Mouse (Mus musculus): ENCODE results near the gene Dtnbp1. TPM values are rescaled to one million over a fixed set of nuclear protein-coding genes. Genes with fewer than 3 reads are reported as not detected.

Gene Dtnbp1
- polyA plus RNA-seq, 1 experiment from 2014 or later: 42.3 TPM

GRCm38 (mm10) chr13:44926311-44926710 is 75.6 kb downstream of the Dtnbp1 start:
- no peak overlapping the region for H3K4me3 ChIP-seq (ENCODE audit: low read depth, low read length)
- DNase-seq (ENCODE audit: low spot score): no peak
- H3K36me3 ChIP-seq (ENCODE audit: control insufficient read depth, insufficient read depth, low read length): peaks cover 28% of the 10 kb centered on the region
- no peak overlapping the region; the same call in 1 of the 2 replicates for H3K27ac ChIP-seq (ENCODE audit: low read depth, low read length)
- H3K4me2 ChIP-seq: no peak overlapping the region
- no peak for ATAC-seq (replicated peaks; ENCODE audit: low FRiP score)
- 70% methylated on average over 2 of the region's 2 CpGs for WGBS
- H3K9ac ChIP-seq (ENCODE audit: low read depth, low read length): no peak overlapping the region
- H3K4me1 ChIP-seq (replicated peaks; ENCODE audit: control insufficient read depth, insufficient read depth, low read length): no peaks in the 10 kb centered on the region
- H3K9me3 ChIP-seq (ENCODE audit: control insufficient read depth, low read length): no peaks in the 10 kb centered on the region
- H3K27me3 ChIP-seq (replicated peaks; ENCODE audit: control insufficient read depth, insufficient read depth, low read length): no peaks in the 10 kb centered on the region

- DNase-seq (ENCODE audit: low spot score) (no peak), ATAC-seq (replicated peaks; ENCODE audit: low FRiP score) (no peak)
- Histone ChIP-seq H3K9ac (ENCODE audit: low read depth, low read length) (no peak overlapping the region), H3K27me3 (replicated peaks; ENCODE audit: control insufficient read depth, insufficient read depth, low read length) (no peaks in the 10 kb centered on the region), H3K36me3 (ENCODE audit: control insufficient read depth, insufficient read depth, low read length) (peaks cover 32% of the 10 kb centered on the region), H3K9me3 (ENCODE audit: control insufficient read depth, low read length) (no peaks in the 10 kb centered on the region), H3K27ac (ENCODE audit: low read depth, low read length) (no peak overlapping the region), H3K4me2 (no peak overlapping the region), H3K4me3 (ENCODE audit: low read depth, low read length) (no peak overlapping the region), H3K4me1 (replicated peaks; ENCODE audit: control insufficient read depth, insufficient read depth, low read length) (no peaks in the 10 kb centered on the region)
- 92% methylated on average over 2 of the region's 2 CpGs for WGBS
These were observed 76.8 kb downstream of the Dtnbp1 start for GRCm38 (mm10) chr13:44925173-44925572.

GRCm38 (mm10) chr13:44924042-44924441 is 77.9 kb downstream of the Dtnbp1 start:
- Histone ChIP-seq H3K4me2 (no peak overlapping the region), H3K4me3 (ENCODE audit: low read depth, low read length) (no peak overlapping the region), H3K36me3 (ENCODE audit: control insufficient read depth, insufficient read depth, low read length) (peaks cover 32% of the 10 kb centered on the region), H3K4me1 (replicated peaks; ENCODE audit: control insufficient read depth, insufficient read depth, low read length) (no peaks in the 10 kb centered on the region), H3K9ac (ENCODE audit: low read depth, low read length) (no peak overlapping the region), H3K27ac (ENCODE audit: low read depth, low read length) (no peak overlapping the region), H3K27me3 (replicated peaks; ENCODE audit: control insufficient read depth, insufficient read depth, low read length) (no peaks in the 10 kb centered on the region), H3K9me3 (ENCODE audit: control insufficient read depth, low read length) (no peaks in the 10 kb centered on the region)
- DNase-seq (ENCODE audit: low spot score): no peak
- 92% methylated on average over 3 of the region's 3 CpGs for WGBS
- ATAC-seq (replicated peaks; ENCODE audit: low FRiP score): no peak

- Histone ChIP-seq H3K4me3 (ENCODE audit: low read depth, low read length) (no peak overlapping the region), H3K27ac (ENCODE audit: low read depth, low read length) (no peak overlapping the region), H3K4me1 (replicated peaks; ENCODE audit: control insufficient read depth, insufficient read depth, low read length) (no peaks in the 10 kb centered on the region), H3K36me3 (ENCODE audit: control insufficient read depth, insufficient read depth, low read length) (peaks cover 47% of the 10 kb centered on the region), H3K27me3 (replicated peaks; ENCODE audit: control insufficient read depth, insufficient read depth, low read length) (no peaks in the 10 kb centered on the region), H3K9me3 (ENCODE audit: control insufficient read depth, low read length) (no peaks in the 10 kb centered on the region), H3K4me2 (no peak overlapping the region), H3K9ac (ENCODE audit: low read depth, low read length) (no peak overlapping the region)
- DNase-seq (ENCODE audit: low spot score): no peak
- WGBS: 93% methylated on average over 5 of the region's 5 CpGs
- no peak for ATAC-seq (replicated peaks; ENCODE audit: low FRiP score)
These were observed 80.2 kb downstream of the Dtnbp1 start for GRCm38 (mm10) chr13:44921721-44922120.

GRCm38 (mm10) chr13:44921095-44921494 is 80.9 kb downstream of the Dtnbp1 start:
- no peaks in the 10 kb centered on the region for H3K4me1 ChIP-seq (replicated peaks; ENCODE audit: control insufficient read depth, insufficient read depth, low read length)
- DNase-seq (ENCODE audit: low spot score) (no peak), ATAC-seq (replicated peaks; ENCODE audit: low FRiP score) (no peak)
- H3K4me2 ChIP-seq: no peak overlapping the region
- WGBS: 85% methylated on average over 10 of the region's 10 CpGs
- H3K27ac ChIP-seq (ENCODE audit: low read depth, low read length): no peak overlapping the region
- no peak overlapping the region for H3K9ac ChIP-seq (ENCODE audit: low read depth, low read length)
- H3K36me3 ChIP-seq (ENCODE audit: control insufficient read depth, insufficient read depth, low read length): peaks cover 51% of the 10 kb centered on the region
- H3K9me3 ChIP-seq (ENCODE audit: control insufficient read depth, low read length): no peaks in the 10 kb centered on the region
- no peaks in the 10 kb centered on the region for H3K27me3 ChIP-seq (replicated peaks; ENCODE audit: control insufficient read depth, insufficient read depth, low read length)
- H3K4me3 ChIP-seq (ENCODE audit: low read depth, low read length): no peak overlapping the region

GRCm38 (mm10) chr13:44918269-44918668 is 83.7 kb downstream of the Dtnbp1 start:
- peaks cover 46% of the 10 kb centered on the region for H3K36me3 ChIP-seq (ENCODE audit: control insufficient read depth, insufficient read depth, low read length)
- DNase-seq (ENCODE audit: low spot score): no peak
- no peak overlapping the region for H3K4me2 ChIP-seq
- no peak overlapping the region for H3K27ac ChIP-seq (ENCODE audit: low read depth, low read length)
- H3K9ac ChIP-seq (ENCODE audit: low read depth, low read length): no peak overlapping the region
- WGBS: 92% methylated on average over 2 of the region's 2 CpGs
- no peaks in the 10 kb centered on the region for H3K27me3 ChIP-seq (replicated peaks; ENCODE audit: control insufficient read depth, insufficient read depth, low read length)
- H3K4me3 ChIP-seq (ENCODE audit: low read depth, low read length): no peak overlapping the region
- H3K9me3 ChIP-seq (ENCODE audit: control insufficient read depth, low read length): no peaks in the 10 kb centered on the region
- no peak for ATAC-seq (replicated peaks; ENCODE audit: low FRiP score)
- peaks cover 8% of the 10 kb centered on the region; the same call in 1 of the 2 replicates for H3K4me1 ChIP-seq (replicated peaks; ENCODE audit: control insufficient read depth, insufficient read depth, low read length)

GRCm38 (mm10) chr13:44917202-44917601 is 84.7 kb downstream of the Dtnbp1 start:
- Histone ChIP-seq H3K36me3 (ENCODE audit: control insufficient read depth, insufficient read depth, low read length) (peaks cover 40% of the 10 kb centered on the region), H3K4me3 (ENCODE audit: low read depth, low read length) (no peak overlapping the region), H3K27ac (ENCODE audit: low read depth, low read length) (no peak overlapping the region), H3K27me3 (replicated peaks; ENCODE audit: control insufficient read depth, insufficient read depth, low read length) (no peaks in the 10 kb centered on the region), H3K4me2 (no peak overlapping the region), H3K4me1 (replicated peaks; ENCODE audit: control insufficient read depth, insufficient read depth, low read length) (peaks cover 8% of the 10 kb centered on the region; the same call in 1 of the 2 replicates), H3K9ac (ENCODE audit: low read depth, low read length) (no peak overlapping the region), H3K9me3 (ENCODE audit: control insufficient read depth, low read length) (no peaks in the 10 kb centered on the region)
- DNase-seq (ENCODE audit: low spot score): no peak
- ATAC-seq (replicated peaks; ENCODE audit: low FRiP score): no peak
- 87% methylated on average over 4 of the region's 4 CpGs for WGBS

GRCm38 (mm10) chr13:44915945-44916344 is 86.0 kb downstream of the Dtnbp1 start:
- Histone ChIP-seq H3K9me3 (ENCODE audit: control insufficient read depth, low read length) (no peaks in the 10 kb centered on the region), H3K4me1 (replicated peaks; ENCODE audit: control insufficient read depth, insufficient read depth, low read length) (peaks cover 8% of the 10 kb centered on the region; the same call in 1 of the 2 replicates), H3K36me3 (ENCODE audit: control insufficient read depth, insufficient read depth, low read length) (peaks cover 30% of the 10 kb centered on the region), H3K27ac (ENCODE audit: low read depth, low read length) (no peak overlapping the region), H3K9ac (ENCODE audit: low read depth, low read length) (no peak overlapping the region), H3K4me3 (ENCODE audit: low read depth, low read length) (no peak overlapping the region), H3K4me2 (no peak overlapping the region), H3K27me3 (replicated peaks; ENCODE audit: control insufficient read depth, insufficient read depth, low read length) (no peaks in the 10 kb centered on the region)
- DNase-seq (ENCODE audit: low spot score) (no peak), ATAC-seq (replicated peaks; ENCODE audit: low FRiP score) (no peak)
- WGBS: 78% methylated on average over 4 of the region's 4 CpGs

GRCm38 (mm10) chr13:44915382-44915781 is 86.6 kb downstream of the Dtnbp1 start:
- DNase-seq (ENCODE audit: low spot score) (no peak), ATAC-seq (replicated peaks; ENCODE audit: low FRiP score) (peak; percentile 68)
- H3K4me3 ChIP-seq (ENCODE audit: low read depth, low read length): no peak overlapping the region
- no peak overlapping the region for H3K9ac ChIP-seq (ENCODE audit: low read depth, low read length)
- H3K4me1 ChIP-seq (replicated peaks; ENCODE audit: control insufficient read depth, insufficient read depth, low read length): peaks cover 8% of the 10 kb centered on the region; the same call in 1 of the 2 replicates
- H3K4me2 ChIP-seq: 0 out of 2 replicates have a peak overlapping the region, but pooled peaks have one; percentile 15
- H3K36me3 ChIP-seq (ENCODE audit: control insufficient read depth, insufficient read depth, low read length): peaks cover 29% of the 10 kb centered on the region
- no peaks in the 10 kb centered on the region for H3K27me3 ChIP-seq (replicated peaks; ENCODE audit: control insufficient read depth, insufficient read depth, low read length)
- WGBS: 52% methylated on average over 5 of the region's 5 CpGs
- H3K27ac ChIP-seq (ENCODE audit: low read depth, low read length): no peak overlapping the region
- no peaks in the 10 kb centered on the region for H3K9me3 ChIP-seq (ENCODE audit: control insufficient read depth, low read length)

Data from liver, embryonic 11.5 days (tissue).